Mouse (Mus musculus): ENCODE measurements around the gene Man2b1.
"Not testable (repeated sequence)": the region's sequence is repeated elsewhere in the genome, so short reads cannot be mapped to it uniquely, and the experiment has no call there.

- not testable (repeated sequence) for TF ChIP-seq USF1 (IDR thresholded peaks at IDR 0.05; ENCODE audit: low read depth, low read length); ZMIZ1 (IDR thresholded peaks at IDR 0.05; ENCODE audit: low read depth, low read length); CHD2 (IDR thresholded peaks at IDR 0.05; ENCODE audit: low read length)
Observed at GRCm38 (mm10) chr8:85135690-85136089, 52.6 kb downstream of the Man2b1 start.
